9 mouse cellular contexts compared by ENCODE assay signal in genomic region chr6:117675059-117675800, GRCm38 (mm10).
A peak's percentile ranks its signal among the peaks of the same experiment; 100 is the strongest.
DNase-seq lines count a peak whose midpoint lies in the region; ATAC-seq lines count a peak whose summit lies in the region.
"Had no signal": no experiment of that assay in that cellular context is flagged by ENCODE, and none has a peak within 500 bp of the region (broad histone marks: within the 10 kb centered on the region; RNA-seq: fewer than 3 reads in every experiment).

No protein-coding gene starts in this region.

- peak; percentile 71 for DNase-seq in forebrain, embryonic 11.5 days (ENCODE audit: low spot score)
- DNase-seq in midbrain, embryonic 10.5 days (ENCODE audit: low spot score) = peak; percentile 69
- peak; percentile 10 for DNase-seq in c-Kit-positive CD71-positive TER-119-negative erythroid progenitor cells, embryonic 14.5 days (ENCODE audit: low read depth)
- DNase-seq in lung, postnatal 25 days (ENCODE audit: low spot score) = peak; percentile 12
- DNase-seq in thymus, postnatal 36 days = peak; percentile 31 to 40
- DNase-seq in cerebellum, postnatal 4 days (ENCODE audit: low spot score in 2 of 2) = no peak

- no peak overlapping the region for H3K9ac ChIP-seq in forebrain, embryonic 11.5 days (ENCODE audit: low read length)
- H3K9ac ChIP-seq in forebrain, embryonic 12.5 days = no peak overlapping the region
- no peak overlapping the region for H3K9ac ChIP-seq in midbrain, embryonic 13.5 days (replicated peaks)
- H3K9ac ChIP-seq: limb, embryonic 12.5 days had no signal

- no peak overlapping the region for H3K27ac ChIP-seq in forebrain, embryonic 11.5 days (ENCODE audit: low read depth, low read length)
- no peak overlapping the region for H3K27ac ChIP-seq in forebrain, embryonic 12.5 days
- no peak overlapping the region for H3K27ac ChIP-seq in midbrain, embryonic 10.5 days (replicated peaks)
- no peak overlapping the region for H3K27ac ChIP-seq in midbrain, embryonic 13.5 days
- H3K27ac ChIP-seq: limb, embryonic 12.5 days had no signal

- no peak overlapping the region for H3K4me2 ChIP-seq in forebrain, embryonic 11.5 days (ENCODE audit: low read depth, low read length, severe bottlenecking)
- H3K4me2 ChIP-seq in forebrain, embryonic 12.5 days = no peak overlapping the region
- H3K4me2 ChIP-seq in midbrain, embryonic 13.5 days (replicated peaks) = no peak overlapping the region
- H3K4me2 ChIP-seq: limb, embryonic 12.5 days had no signal

- no peak for ATAC-seq in forebrain, embryonic 11.5 days (replicated peaks; ENCODE audit: low FRiP score)
- ATAC-seq in forebrain, embryonic 12.5 days (ENCODE audit: low FRiP score) = no peak
- ATAC-seq in midbrain, embryonic 13.5 days = no peak

- H3K36me3 ChIP-seq in forebrain, embryonic 11.5 days (ENCODE audit: control insufficient read depth, insufficient read depth, low read length) = no peaks in the 10 kb centered on the region
- H3K36me3 ChIP-seq in forebrain, embryonic 12.5 days (replicated peaks) = no peaks in the 10 kb centered on the region
- H3K36me3 ChIP-seq in midbrain, embryonic 10.5 days = no peaks in the 10 kb centered on the region
- no peaks in the 10 kb centered on the region for H3K36me3 ChIP-seq in midbrain, embryonic 13.5 days
- H3K36me3 ChIP-seq: limb, embryonic 12.5 days had no signal

- H3K4me1 ChIP-seq in forebrain, embryonic 11.5 days (replicated peaks; ENCODE audit: control insufficient read depth, insufficient read depth, low read length) = no peaks in the 10 kb centered on the region
- peaks cover 4% of the 10 kb centered on the region; the same call in 1 of the 2 replicates for H3K4me1 ChIP-seq in forebrain, embryonic 12.5 days
- peaks cover 4% of the 10 kb centered on the region; the same call in 1 of the 2 replicates for H3K4me1 ChIP-seq in midbrain, embryonic 10.5 days
- H3K4me1 ChIP-seq in midbrain, embryonic 13.5 days (replicated peaks) = no peaks in the 10 kb centered on the region

- WGBS in forebrain, embryonic 11.5 days = 57% methylated on average over 15 of the region's 15 CpGs
- 60% methylated on average over 15 of the region's 15 CpGs for WGBS in forebrain, embryonic 12.5 days
- WGBS in midbrain, embryonic 10.5 days = 62% methylated on average over 15 of the region's 15 CpGs
- WGBS in midbrain, embryonic 13.5 days = 58% methylated on average over 15 of the region's 15 CpGs

- no peaks in the 10 kb centered on the region for H3K9me3 ChIP-seq in forebrain, embryonic 11.5 days (ENCODE audit: control insufficient read depth, low read length)
- no peaks in the 10 kb centered on the region for H3K9me3 ChIP-seq in forebrain, embryonic 12.5 days
- H3K9me3 ChIP-seq in midbrain, embryonic 10.5 days (replicated peaks) = no peaks in the 10 kb centered on the region
- no peaks in the 10 kb centered on the region for H3K9me3 ChIP-seq in midbrain, embryonic 13.5 days
- H3K9me3 ChIP-seq: limb, embryonic 12.5 days had no signal

- no peaks in the 10 kb centered on the region for H3K27me3 ChIP-seq in forebrain, embryonic 11.5 days (ENCODE audit: control insufficient read depth, insufficient read depth, low read length)
- no peaks in the 10 kb centered on the region for H3K27me3 ChIP-seq in forebrain, embryonic 12.5 days
- H3K27me3 ChIP-seq in midbrain, embryonic 10.5 days (ENCODE audit: low read depth, poor library complexity, severe bottlenecking) = no peaks in the 10 kb centered on the region
- no peaks in the 10 kb centered on the region for H3K27me3 ChIP-seq in midbrain, embryonic 13.5 days
- H3K27me3 ChIP-seq: limb, embryonic 12.5 days had no signal

- no peak overlapping the region for H3K4me3 ChIP-seq in forebrain, embryonic 11.5 days (ENCODE audit: low read depth, low read length)
- no peak overlapping the region for H3K4me3 ChIP-seq in forebrain, embryonic 12.5 days (replicated peaks)
- no peak overlapping the region for H3K4me3 ChIP-seq in midbrain, embryonic 10.5 days
- no peak overlapping the region for H3K4me3 ChIP-seq in midbrain, embryonic 13.5 days (replicated peaks)
- H3K4me3 ChIP-seq: limb, embryonic 12.5 days had no signal

Comparison
In these comparisons a context has a peak if more than half of its experiments do, and no peak if none do; other contexts are left out.
1. DNase-seq: peak in forebrain, embryonic 11.5 days (single experiment), midbrain, embryonic 10.5 days (single experiment), c-Kit-positive CD71-positive TER-119-negative erythroid progenitor cells, embryonic 14.5 days (single experiment), lung, postnatal 25 days (single experiment) and thymus, postnatal 36 days (2 of 2); none in cerebellum, postnatal 4 days (0 of 2).